Mouse (Mus musculus) limb, embryonic 12.5 days (tissue): ENCODE measurements around the gene Mylip. TPM values are rescaled to one million over a fixed set of nuclear protein-coding genes. Genes with fewer than 3 reads are reported as not detected.
A peak's percentile ranks its signal among the peaks of the same experiment; 100 is the strongest.

ENCODE experiments used
- ATAC-seq: fragments of 200-750 bp; cut with Nextera tagmentation; 2 replicates; pipeline ENCODE4 v1.8.0; 2017; ENCODE audit warnings: low read depth, moderate TSS enrichment; ENCODE audit not compliant: insufficient number of reproducible peaks, insufficient read depth, low FRiP score, low TSS enrichment
- H3K27ac ChIP-seq: fragments of 300-500 bp; sonication (generic); 2 replicates; pipeline ENCODE4 v1.5.1; 2016; ENCODE audit warnings: mild to moderate bottlenecking, moderate library complexity
- H3K27me3 ChIP-seq: fragments of 300-500 bp; sonication (generic); 2 replicates; pipeline ENCODE4 v1.6.1; 2016; ENCODE audit warnings: mild to moderate bottlenecking, moderate library complexity
- H3K36me3 ChIP-seq: fragments of 300-500 bp; sonication (generic); 2 replicates; pipeline ENCODE4 v1.6.1; 2016; ENCODE audit warnings: mild to moderate bottlenecking, moderate library complexity
- H3K4me1 ChIP-seq: fragments of 300-500 bp; sonication (generic); replicated peaks from 2 replicates; pipeline ENCODE4 v1.6.1; 2016
- H3K4me2 ChIP-seq: fragments of 300-500 bp; sonication (generic); 2 replicates; pipeline ENCODE4 v1.6.1; 2016; ENCODE audit warnings: mild to moderate bottlenecking, moderate library complexity
- H3K4me3 ChIP-seq: fragments of 300-500 bp; sonication (generic); replicated peaks from 2 replicates; pipeline ENCODE4 v1.5.1; 2016; ENCODE audit warnings: mild to moderate bottlenecking
- H3K9ac ChIP-seq: fragments of 300-500 bp; sonication (generic); replicated peaks from 2 replicates; pipeline ENCODE4 v1.6.1; 2016; ENCODE audit warnings: mild to moderate bottlenecking, moderate library complexity
- H3K9me3 ChIP-seq: fragments of 300-500 bp; sonication (generic); 2 replicates; pipeline ENCODE4 v1.6.1; 2016; ENCODE audit warnings: mild to moderate bottlenecking, moderate library complexity
- WGBS: fragments of 180-500 bp; shearing (Covaris S2); methylation state at CpG from one replicate; pipeline ENCODE4 v1.1.7; 2016; 5-methylcytosine and 5-hydroxymethylcytosine counted together
- polyA plus RNA-seq: library from polyadenylated mRNA; unstranded; fragments of >200 nt; fragmentation: Nextera tagmentation; extraction: Ambion mirVana; gene quantifications from 2 replicates; pipeline ENCODE4 v1.2.1, GENCODE M21; 2016

Gene Mylip
- polyA plus RNA-seq, 1 experiment from 2014 or later, result 25.4 TPM

DNA sequence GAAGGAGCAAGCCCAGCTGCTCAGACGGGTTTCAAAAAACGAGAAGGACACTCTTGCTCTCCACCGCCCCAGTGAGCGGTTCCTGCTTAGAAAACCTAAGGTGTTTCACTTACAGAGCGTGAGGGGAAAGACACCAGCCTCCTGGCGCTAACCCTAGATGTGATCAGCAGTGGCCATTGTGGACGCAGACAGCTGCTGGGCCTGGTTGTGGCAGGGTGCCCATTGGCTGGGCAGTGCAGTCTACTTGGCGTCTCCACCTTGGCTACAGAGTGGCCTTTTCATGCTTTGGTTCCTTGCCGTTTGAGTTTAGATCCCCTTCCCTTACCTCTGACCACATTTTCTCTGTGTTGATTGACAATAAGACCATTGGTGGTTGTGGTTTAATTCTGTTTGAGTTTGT, 47.6 kb downstream of the Mylip start:
- Histone ChIP-seq H3K4me2 (no peak overlapping the region), H3K27ac (no peak overlapping the region), H3K4me1 (peaks cover 56% of the 10 kb centered on the region), H3K27me3 (no peaks in the 10 kb centered on the region), H3K4me3 (no peak overlapping the region), H3K36me3 (no peaks in the 10 kb centered on the region), H3K9me3 (no peaks in the 10 kb centered on the region), H3K9ac (no peak overlapping the region)
- 89% methylated on average over 9 of the region's 9 CpGs for WGBS
- ATAC-seq, result no peak

GRCm38 (mm10) chr13:45438853-45439252, 49.3 kb downstream of the Mylip start:
- WGBS, result 58% methylated on average over 6 of the region's 6 CpGs
- Histone ChIP-seq H3K9me3 (no peaks in the 10 kb centered on the region), H3K36me3 (no peaks in the 10 kb centered on the region), H3K9ac (no peak overlapping the region), H3K27me3 (no peaks in the 10 kb centered on the region), H3K4me2 (no peak overlapping the region), H3K27ac (no peak overlapping the region), H3K4me3 (no peak overlapping the region), H3K4me1 (peaks cover 69% of the 10 kb centered on the region)
- no peak for ATAC-seq

GRCm38 (mm10) chr13:45440226-45440625, 50.7 kb downstream of the Mylip start:
- Histone ChIP-seq H3K4me1 (peaks cover 71% of the 10 kb centered on the region), H3K27me3 (no peaks in the 10 kb centered on the region), H3K9me3 (no peaks in the 10 kb centered on the region), H3K9ac (no peak overlapping the region), H3K36me3 (no peaks in the 10 kb centered on the region), H3K27ac (peak overlapping the region; percentile 73), H3K4me2 (no peak overlapping the region), H3K4me3 (no peak overlapping the region)
- WGBS, result 42% methylated on average over 5 of the region's 5 CpGs
- peak; percentile 73 for ATAC-seq

- Histone ChIP-seq H3K9ac (no peak overlapping the region), H3K9me3 (no peaks in the 10 kb centered on the region), H3K4me2 (no peak overlapping the region), H3K36me3 (no peaks in the 10 kb centered on the region), H3K27me3 (no peaks in the 10 kb centered on the region), H3K27ac (no peak overlapping the region), H3K4me1 (peaks cover 65% of the 10 kb centered on the region), H3K4me3 (no peak overlapping the region)
- WGBS, result 30% methylated on average over 4 of the region's 4 CpGs
- ATAC-seq, result no peak
Observed at GRCm38 (mm10) chr13:45442451-45442850, 52.9 kb downstream of the Mylip start.

DNA sequence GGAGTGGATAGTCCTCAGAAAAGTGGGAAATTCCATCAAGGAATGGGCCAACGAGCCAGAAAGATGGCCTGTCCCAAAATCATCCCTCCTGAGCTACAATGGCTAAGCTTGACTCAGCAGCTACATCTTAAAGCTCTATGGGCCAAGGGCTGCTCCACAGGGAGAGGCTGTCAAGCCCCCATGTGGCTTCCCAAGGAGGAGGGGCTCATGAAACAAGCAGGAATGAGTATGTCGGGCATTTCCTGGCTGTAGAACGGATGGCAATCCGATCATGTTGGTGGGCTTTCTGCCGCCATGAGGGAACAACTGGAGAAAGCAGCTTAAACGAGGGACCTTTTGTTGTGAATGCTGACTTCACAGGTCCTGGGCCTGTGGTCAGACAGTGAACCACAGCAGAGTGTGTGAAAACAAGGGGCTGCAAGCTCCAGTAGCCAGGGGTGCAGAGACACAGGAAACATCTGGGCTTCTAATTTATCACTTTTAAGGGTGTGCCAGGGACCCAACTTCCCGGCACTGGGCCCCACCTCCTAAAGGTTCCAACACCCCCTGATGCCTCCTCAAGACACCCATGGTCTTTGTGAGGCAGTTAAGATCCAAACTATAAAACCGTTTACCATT, 53.5 kb downstream of the Mylip start:
- no peak overlapping the region for H3K4me2 ChIP-seq
- H3K9ac ChIP-seq, result no peak overlapping the region
- no peak overlapping the region for H3K4me3 ChIP-seq
- H3K27ac ChIP-seq, result 0 out of 2 replicates have a peak overlapping the region, but pooled peaks have one; percentile 64
- H3K4me1 ChIP-seq, result peaks cover 65% of the 10 kb centered on the region
- ATAC-seq, result no peak
- H3K9me3 ChIP-seq, result no peaks in the 10 kb centered on the region
- H3K27me3 ChIP-seq, result no peaks in the 10 kb centered on the region
- WGBS, result 51% methylated on average over 8 of the region's 8 CpGs
- H3K36me3 ChIP-seq, result no peaks in the 10 kb centered on the region

- Histone ChIP-seq H3K9me3 (no peaks in the 10 kb centered on the region), H3K4me1 (peaks cover 55% of the 10 kb centered on the region), H3K27me3 (no peaks in the 10 kb centered on the region), H3K4me3 (no peak overlapping the region), H3K4me2 (no peak overlapping the region), H3K9ac (no peak overlapping the region), H3K36me3 (no peaks in the 10 kb centered on the region), H3K27ac (no peak overlapping the region; the same call in none of the 2 replicates)
- ATAC-seq, result no peak
- WGBS, result 76% methylated on average over 8 of the region's 8 CpGs
Observed at GRCm38 (mm10) chr13:45444220-45444619, 54.7 kb downstream of the Mylip start.

- H3K4me3 ChIP-seq, result no peak overlapping the region
- H3K4me1 ChIP-seq, result peaks cover 51% of the 10 kb centered on the region
- 83% methylated on average over 9 of the region's 9 CpGs for WGBS
- no peak for ATAC-seq
- H3K27ac ChIP-seq, result no peak overlapping the region; the same call in 1 of the 2 replicates
- H3K4me2 ChIP-seq, result no peak overlapping the region
- no peaks in the 10 kb centered on the region for H3K9me3 ChIP-seq
- no peak overlapping the region for H3K9ac ChIP-seq
- H3K27me3 ChIP-seq, result no peaks in the 10 kb centered on the region
- H3K36me3 ChIP-seq, result no peaks in the 10 kb centered on the region
Observed at GRCm38 (mm10) chr13:45444652-45445051, 55.1 kb downstream of the Mylip start.

DNA sequence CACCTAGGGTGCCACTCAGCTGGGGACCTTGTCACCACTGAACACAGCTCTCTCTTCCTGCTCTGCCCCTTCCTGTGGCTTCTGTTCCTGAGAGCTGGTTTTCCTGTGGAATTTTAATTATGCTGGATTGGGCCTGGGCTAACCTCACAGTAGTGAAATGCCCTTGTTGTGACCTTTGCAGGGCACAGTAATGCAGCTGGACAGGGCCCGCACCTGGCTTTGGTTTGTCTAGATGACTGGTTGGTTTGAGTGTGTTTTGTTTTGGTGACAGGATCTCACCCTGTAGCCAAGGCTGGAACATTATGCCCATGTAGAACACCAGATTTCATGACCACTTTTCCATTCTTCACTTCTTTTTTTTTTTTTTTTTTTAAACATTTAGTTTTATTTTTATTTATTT, 57.1 kb downstream of the Mylip start:
- no peaks in the 10 kb centered on the region for H3K27me3 ChIP-seq
- no peak overlapping the region for H3K4me3 ChIP-seq
- 0 out of 2 replicates have a peak overlapping the region, but pooled peaks have one; percentile 50 for H3K27ac ChIP-seq
- ATAC-seq, result no peak
- H3K4me1 ChIP-seq, result peaks cover 32% of the 10 kb centered on the region
- H3K9me3 ChIP-seq, result no peaks in the 10 kb centered on the region
- no peak overlapping the region for H3K4me2 ChIP-seq
- H3K36me3 ChIP-seq, result no peaks in the 10 kb centered on the region
- no peak overlapping the region for H3K9ac ChIP-seq
- 32% methylated on average over 1 of the region's 1 CpGs for WGBS

DNA sequence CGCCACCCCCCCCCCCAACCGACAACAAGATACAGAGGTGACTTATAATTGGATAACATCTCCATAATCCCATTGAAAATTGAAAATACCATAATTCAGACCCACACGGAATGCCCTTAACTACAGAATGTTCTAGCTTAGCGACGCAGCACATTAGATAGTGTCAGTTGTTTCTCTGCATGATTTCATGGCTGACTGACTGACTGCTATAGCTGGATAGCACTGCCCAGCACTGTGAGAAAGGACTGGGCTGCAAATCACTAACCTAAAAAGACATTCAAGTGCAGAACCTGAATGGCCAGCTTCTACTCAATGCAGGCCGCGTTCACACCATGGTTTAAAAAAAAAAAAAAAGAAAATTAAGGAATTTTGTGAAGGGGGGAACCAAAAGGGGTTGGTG, 62.9 kb downstream of the Mylip start:
- Histone ChIP-seq H3K4me1 (peaks cover 31% of the 10 kb centered on the region), H3K27ac (no peak overlapping the region), H3K9me3 (no peaks in the 10 kb centered on the region), H3K4me2 (no peak overlapping the region), H3K4me3 (no peak overlapping the region), H3K27me3 (no peaks in the 10 kb centered on the region), H3K36me3 (no peaks in the 10 kb centered on the region), H3K9ac (no peak overlapping the region)
- 96% methylated on average over 7 of the region's 7 CpGs for WGBS
- no peak for ATAC-seq

DNA sequence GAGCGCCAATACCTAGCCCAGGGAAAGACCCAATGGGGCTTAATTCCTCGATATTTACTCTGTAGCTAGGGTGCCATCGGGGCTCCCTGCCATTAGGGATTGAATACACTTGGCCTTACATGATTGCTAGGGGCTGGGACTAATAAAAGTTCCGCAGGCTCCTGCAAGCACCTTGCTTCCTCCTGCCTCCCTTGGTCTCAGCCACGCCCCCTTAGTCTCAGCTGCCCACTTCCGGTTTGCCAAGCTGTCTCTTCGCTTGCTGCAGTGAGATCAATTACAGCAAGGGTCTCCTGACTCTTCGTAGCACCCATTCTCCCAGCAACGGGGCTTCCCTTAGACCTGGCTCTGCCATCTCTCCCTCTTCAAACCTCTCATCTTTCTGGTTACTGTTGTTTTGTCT, 63.5 kb downstream of the Mylip start:
- Histone ChIP-seq H3K9me3 (no peaks in the 10 kb centered on the region), H3K4me1 (peaks cover 31% of the 10 kb centered on the region), H3K4me3 (no peak overlapping the region), H3K4me2 (no peak overlapping the region), H3K9ac (no peak overlapping the region), H3K27ac (no peak overlapping the region), H3K36me3 (no peaks in the 10 kb centered on the region), H3K27me3 (no peaks in the 10 kb centered on the region)
- ATAC-seq, result no peak
- WGBS, result 60% methylated on average over 9 of the region's 9 CpGs

DNA sequence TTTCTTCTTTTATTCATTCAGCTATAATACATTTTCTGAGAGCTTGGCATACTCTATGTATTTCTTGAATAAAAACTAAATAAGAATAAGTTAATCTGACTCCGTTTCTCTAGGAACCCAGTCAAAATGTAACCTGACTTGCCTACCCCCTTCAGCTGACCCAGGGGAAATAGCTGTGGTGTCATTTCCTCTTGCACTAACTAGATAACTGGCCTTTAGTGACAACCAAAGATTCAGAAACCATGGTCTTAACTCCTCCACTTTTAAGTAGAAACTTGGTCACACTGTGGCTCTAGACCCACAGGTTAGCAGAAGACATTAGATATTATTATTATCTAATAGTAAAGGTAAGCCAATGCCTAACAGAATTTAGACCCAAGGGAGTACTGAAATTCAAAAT, 64.5 kb downstream of the Mylip start:
- Histone ChIP-seq H3K27me3 (no peaks in the 10 kb centered on the region), H3K4me1 (peaks cover 31% of the 10 kb centered on the region), H3K9me3 (no peaks in the 10 kb centered on the region), H3K36me3 (no peaks in the 10 kb centered on the region), H3K4me2 (no peak overlapping the region), H3K4me3 (no peak overlapping the region), H3K9ac (no peak overlapping the region), H3K27ac (peak overlapping the region; percentile 70)
- 73% methylated on average over 1 of the region's 1 CpGs for WGBS
- ATAC-seq, result no peak

DNA sequence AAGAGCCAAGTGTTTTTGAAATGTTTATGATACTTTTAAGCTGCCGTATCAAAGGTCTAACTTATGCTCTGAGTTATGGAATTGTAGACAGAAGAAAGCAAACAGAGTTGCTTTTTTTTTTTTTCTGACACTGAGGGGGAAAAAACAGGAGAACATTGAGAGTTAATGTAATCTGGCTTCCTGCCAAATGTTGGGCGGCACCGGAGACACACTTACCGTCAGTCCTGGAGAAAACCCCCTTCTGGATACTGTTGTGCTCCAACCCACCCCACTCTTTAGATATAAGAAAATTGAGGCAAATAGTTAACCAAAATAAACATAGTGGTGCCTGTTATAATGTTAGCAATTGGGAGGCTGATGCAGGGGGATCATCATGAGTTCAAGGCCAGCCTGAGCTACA, 65.1 kb downstream of the Mylip start:
- Histone ChIP-seq H3K4me3 (no peak overlapping the region), H3K27ac (peak overlapping the region; percentile 70), H3K9me3 (no peaks in the 10 kb centered on the region), H3K4me1 (peaks cover 31% of the 10 kb centered on the region), H3K4me2 (peak overlapping the region; percentile 26; the same call in 1 of the 2 replicates), H3K9ac (no peak overlapping the region), H3K36me3 (no peaks in the 10 kb centered on the region), H3K27me3 (no peaks in the 10 kb centered on the region)
- no peak for ATAC-seq
- 15% methylated on average over 4 of the region's 4 CpGs for WGBS
